Mouse (Mus musculus): ENCODE measurements at regions not wholly inside any gene's neighbourhood (a gene's known extent, or its start where the extent isn't known, plus 50 kb on each side); places are given as distances from the start of the nearest gene placed in this dataset.

DNA sequence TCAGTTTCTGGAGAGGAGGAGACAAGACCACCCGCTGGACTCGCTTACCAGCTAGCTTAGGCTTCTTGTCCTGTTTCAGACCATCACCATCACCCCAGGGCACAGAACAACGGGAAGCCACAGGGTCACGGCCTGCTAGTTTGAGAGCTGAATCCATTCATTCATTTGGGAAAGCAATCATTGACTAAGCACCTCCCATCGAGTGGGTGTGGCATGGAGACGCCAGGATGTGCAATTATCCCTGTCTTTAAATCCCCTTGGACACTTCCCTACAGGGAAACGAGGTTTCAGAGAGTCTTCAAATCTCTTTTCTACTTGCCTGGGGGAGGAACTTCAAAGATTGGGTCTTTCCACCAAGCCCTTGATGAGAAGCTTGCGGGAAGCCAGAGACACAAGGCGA lies 108.7 kb downstream of the 2410131K14Rik start:
- no peak for ATAC-seq (ENCODE audit: low TSS enrichment)

DNA sequence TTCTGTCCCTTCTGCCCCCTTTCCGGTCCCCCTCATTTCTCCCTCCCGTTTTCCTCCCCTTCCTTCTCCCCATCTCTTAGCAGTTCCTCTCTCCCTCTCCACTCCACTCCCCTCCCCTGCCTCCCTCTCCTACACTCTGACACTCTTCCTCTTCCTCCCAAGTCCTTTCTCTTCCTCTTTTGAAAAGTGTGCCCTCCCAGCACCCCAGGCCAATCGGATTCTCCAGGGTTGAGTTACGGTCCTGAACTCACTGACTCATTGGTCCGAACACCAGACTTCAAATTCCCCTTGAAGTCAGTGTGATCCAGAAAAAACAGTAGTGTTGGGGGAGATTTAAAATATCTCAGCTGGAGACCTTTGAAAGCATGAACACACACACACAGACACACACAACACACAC lies 109.1 kb downstream of the 2410131K14Rik start:
- no peak for ATAC-seq (ENCODE audit: low TSS enrichment)

DNA sequence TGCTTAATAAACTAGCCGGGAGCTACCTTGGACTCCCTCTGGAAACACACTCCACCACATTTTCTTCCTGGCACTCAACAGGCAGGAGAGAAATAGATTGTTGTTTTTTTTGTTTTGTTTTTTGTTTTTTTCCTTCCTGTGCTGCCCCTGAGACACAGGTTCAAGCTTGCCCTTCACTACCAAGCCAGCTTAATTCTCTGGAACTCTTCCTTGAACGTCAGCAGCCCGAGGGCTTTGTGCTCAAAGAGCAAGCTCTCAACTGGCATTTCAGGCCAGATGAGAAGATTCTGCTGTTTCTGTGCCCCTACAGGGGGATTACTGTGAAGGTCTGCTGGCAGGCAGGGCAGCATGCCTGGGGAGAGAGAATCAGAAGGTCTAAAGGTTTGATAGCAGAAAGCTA lies 109.8 kb downstream of the 2410131K14Rik start:
- no peak for ATAC-seq (ENCODE audit: low TSS enrichment)

DNA sequence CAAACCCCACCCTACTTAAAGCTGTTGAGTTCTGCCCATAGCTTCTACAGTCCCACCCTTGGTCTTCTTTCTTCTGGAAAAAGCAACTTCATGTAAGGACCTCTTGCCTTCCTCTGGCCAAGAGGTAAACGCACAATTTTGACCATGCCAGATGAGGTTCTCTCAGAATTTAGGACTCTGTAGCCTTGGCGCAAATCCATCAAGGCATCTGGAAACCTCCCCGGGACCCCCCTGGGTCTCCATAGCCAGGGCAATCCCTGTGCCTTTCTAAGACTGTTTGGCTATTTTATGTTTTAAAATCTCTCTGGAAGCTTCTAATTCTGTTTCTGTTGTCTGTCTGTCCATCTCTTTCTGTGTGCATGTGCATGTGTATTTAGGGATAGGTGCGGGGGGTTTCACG lies 110.3 kb downstream of the 2410131K14Rik start:
- ATAC-seq (ENCODE audit: low TSS enrichment) = no peak

DNA sequence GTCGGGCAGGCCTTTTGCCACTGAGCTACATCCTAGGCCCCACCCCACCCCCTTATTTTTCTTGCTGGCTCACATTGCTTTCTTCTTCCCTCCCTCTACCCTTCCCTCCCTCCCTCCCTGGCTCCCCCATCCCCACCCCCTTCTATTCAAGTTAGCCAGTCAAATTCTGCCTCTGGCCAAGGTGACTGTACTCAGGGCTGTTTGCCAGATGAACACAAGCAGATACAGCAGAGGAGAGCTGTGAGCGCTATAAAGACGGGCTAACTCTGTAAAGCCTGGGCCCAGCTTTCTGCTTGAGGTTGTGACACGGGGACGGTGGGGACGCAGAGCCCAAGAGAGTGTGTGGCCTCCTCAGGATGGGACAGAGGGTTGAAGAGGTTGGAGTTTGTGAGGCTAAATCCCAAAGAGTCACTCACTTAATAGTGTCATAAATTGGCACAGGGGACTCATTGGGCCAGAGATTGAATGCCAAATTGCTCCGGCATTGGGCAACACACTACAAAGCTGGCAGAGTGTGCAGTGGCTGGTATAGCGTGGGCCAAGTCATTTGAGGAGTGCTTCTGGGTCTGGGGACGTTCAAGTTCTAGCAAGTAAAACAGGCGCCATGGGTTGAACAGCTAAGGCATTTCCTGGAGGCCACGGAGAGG lies 110.8 kb downstream of the 2410131K14Rik start:
- ATAC-seq (ENCODE audit: low TSS enrichment) = no peak

DNA sequence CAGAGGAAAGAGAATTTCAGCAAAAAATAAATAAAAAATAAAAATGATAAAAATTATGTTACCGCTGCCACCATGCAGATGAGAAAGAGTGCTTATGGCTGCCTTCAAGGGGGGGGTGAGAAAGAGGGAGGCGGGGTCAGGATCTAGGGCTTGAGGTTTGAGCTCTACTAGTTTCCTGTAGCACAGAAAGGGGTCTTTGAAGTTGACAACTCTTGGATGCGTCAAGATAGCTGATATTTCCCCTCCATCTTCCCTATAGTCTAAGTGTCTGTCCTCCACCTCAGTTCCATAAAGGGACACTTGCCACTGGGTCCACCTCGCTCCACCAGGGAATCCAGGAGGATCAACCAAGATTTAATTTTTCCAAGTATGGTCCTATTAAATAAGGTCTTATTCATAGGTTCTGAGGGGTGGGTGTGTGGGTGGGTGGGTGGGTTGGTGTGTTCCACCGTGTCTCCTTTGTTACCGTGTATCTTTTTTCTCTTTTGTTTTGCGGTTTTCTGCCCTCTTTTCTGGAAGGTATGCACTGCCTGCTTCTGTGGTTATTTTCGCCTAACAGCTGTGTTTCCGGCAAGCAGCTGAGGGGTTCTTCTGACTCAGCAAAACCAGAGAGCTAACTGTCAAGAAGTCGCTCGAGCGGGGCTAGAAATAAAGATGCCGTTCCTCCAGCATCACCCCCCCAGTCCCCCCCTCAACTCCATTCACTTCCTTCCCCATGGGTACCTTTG lies 114.8 kb downstream of the 2410131K14Rik start:
- ATAC-seq (ENCODE audit: low TSS enrichment) = peak; percentile 20; the same call in 1 of the 2 replicates

DNA sequence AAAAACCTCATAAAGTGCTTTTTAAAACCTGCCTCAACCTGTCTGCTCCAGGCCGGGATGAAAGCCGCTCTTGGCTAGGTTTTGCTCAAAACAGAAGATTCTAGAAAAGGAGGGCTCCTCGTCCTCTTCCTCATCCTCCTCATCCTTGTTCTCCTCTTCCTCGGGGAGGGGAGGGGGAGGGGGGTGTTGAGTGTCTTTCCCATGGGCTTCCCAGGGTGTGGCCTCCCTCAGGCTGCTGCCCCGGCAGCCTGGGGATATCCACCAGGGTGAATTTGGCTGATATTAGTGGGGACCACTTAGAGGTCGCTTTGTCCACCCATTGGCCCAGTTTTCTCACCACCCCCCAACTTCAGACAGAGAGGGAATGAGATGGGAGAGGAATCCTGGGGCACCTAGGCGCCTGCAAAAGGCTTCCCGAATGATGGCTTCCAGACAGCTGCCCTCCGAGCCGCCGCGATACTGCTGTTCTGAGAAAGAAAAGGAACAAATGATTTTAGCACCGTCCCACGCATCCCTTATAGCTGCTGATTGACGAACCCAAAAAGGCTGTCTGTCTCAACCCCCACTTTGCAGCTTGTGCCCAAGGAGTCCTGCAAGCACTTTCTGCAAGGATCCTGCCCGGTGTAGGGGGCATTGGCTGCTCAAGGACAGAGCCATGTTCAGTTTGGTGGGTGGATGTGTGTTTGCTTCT lies 115.5 kb downstream of the 2410131K14Rik start:
- peak; percentile 47 for ATAC-seq (ENCODE audit: low TSS enrichment)

DNA sequence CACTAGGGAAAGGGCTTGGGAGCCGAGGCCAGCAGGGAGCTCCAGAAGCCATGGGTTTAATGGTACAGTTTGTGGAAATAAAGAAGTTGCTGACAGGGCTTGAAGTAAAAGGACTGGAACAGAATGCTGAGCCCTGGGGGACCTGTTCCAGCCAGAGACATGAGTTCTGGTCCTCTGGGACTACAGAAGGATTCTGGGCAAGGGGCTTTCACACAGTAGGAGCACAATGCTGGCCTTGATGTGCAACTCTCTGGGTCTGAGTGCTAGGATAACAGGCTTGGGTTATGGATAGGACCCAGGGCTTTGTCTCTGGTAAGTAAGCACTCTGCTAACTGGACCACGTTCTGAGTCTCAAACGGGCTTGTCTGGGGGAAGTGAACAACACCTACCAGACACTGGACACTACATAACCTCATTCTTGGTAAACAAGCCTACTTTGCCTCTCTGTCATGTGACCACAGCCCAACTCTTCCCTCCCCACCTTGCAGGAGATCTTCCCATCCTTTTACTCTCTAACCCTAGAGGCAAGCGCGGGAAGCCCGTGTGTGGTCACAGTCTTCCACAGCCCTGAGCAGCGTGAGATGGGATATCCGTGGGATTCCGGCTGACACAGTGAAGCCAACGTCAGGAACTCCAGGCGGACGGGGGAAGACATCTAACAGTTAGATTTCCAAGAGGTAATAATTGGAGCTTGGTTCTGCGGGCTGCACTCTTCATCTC lies 116.3 kb downstream of the 2410131K14Rik start:
- no peak for ATAC-seq (ENCODE audit: low TSS enrichment)

DNA sequence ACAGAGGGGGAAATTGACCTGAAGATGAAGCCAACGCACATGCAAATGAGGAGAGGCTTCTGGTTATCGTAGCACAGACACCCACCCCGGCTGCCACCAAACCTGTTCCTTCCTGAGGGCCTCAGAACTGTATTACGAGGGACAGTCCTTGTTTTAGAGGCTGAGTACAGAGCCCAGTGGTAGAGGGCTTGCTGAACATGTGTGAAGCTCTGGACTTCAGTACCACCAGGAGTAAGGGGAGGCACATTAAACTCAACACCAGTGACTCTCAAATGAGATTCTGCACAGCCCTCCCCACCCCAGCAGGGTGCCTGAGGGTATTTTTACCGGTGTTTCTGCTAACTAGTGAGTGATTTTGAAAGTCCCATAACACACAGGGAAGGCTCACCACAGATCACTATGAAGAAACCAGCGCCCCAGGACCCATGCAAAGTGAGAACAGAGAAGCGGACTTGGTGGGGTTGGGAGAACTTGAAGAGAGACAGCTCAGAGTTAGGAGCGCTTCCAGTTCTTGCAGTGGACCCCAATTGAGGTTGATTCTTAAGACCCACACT lies 116.9 kb downstream of the 2410131K14Rik start:
- ATAC-seq (ENCODE audit: low TSS enrichment) = no peak

DNA sequence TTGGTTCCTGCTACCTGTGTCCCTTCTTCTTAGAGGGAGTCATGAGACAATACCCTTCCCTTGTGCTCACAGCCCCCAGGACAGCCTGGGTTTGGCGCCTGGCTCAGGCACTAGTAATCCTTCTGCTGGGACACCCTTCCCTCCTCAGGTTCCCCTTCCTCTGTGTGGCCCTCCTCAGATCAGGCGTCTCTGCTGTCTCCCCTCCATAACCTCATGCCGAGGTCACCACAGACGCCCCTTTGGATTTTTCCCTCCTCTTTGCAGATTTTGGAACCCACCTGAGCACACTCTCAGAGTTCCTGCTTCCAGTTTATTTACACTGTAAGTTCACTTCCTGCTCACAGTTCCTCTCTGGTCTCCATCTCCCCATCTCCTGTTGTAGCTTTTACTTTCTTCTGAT lies 117.7 kb downstream of the 2410131K14Rik start:
- no peak for ATAC-seq (ENCODE audit: low TSS enrichment)

DNA sequence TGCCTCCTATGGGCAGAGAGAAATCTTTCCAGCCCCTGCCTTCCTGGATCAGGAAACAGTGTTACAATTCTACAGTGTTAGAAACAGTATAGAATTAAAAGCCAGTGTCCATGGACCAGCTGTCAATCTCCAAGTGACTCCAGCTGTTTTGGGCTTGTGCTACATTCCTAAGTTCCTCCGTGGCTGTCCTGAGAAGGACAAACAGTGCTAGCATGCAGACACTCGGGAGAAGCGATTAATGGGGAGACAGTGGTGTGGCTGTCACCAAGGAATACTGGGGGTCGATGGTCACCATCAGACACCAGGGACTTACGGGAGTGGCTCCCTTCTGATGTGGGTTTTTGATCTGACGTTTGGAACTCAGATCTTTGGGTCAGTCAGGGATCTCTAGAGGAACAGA lies 118.1 kb downstream of the 2410131K14Rik start:
- ATAC-seq (ENCODE audit: low TSS enrichment) = no peak

DNA sequence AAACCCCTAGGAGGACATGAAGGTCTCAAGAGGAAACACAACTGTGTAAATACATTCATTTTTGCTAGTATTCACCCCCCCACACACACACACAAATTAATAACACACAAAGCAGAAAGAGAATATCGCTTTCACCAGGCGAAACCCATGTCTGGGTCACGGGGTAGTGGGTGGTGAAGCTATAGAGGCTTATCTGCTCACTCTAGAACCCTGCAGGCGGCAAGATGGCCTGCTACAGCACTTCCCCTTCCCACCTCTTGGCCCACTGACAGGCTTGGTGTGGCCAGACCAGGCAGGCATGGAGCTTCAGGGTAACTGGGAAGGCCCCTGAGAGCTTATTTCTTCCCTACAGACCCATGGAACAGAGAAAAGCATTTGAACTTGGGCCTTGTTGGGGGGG lies 119.6 kb downstream of the 2410131K14Rik start:
- ATAC-seq (ENCODE audit: low TSS enrichment) = no peak

DNA sequence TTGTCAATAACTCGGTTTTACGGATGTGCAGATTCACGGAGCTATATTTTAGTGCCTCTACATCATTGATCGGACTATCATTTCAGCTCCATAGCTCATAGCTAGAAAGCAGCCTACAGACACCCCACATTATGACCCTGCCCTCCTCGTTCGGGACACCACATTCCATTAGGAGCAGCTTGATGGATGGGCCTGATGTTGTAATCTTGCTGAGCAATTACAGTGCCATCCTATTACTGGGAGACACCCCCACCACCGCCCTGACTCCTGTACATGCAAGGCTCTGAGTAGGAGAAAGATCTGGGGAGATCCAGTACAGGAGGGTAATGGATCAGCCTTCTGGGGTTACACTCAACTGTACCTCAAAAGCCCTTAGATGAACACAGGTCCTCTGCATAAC lies 120.2 kb downstream of the 2410131K14Rik start:
- no peak for ATAC-seq (ENCODE audit: low TSS enrichment)

DNA sequence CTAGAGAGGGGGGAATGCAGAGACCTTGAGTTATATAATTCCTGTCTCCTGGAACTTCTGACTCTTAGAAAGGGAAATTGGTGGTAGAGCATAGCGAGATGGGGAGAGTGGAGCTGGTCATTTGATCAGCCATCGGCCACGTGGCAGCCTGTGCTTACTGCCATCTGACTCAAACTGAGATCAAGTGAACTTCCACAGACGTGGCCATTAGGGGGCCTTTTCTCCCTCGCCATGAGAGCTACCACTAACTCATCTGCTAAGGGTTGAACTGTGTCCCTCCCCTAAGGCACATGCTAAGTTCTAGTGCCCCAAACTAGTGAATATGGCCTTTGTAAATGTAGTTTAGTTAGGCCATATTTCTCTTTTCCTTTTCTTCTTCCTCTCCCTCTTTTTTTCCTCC lies 120.6 kb downstream of the 2410131K14Rik start:
- no peak for ATAC-seq (ENCODE audit: low TSS enrichment)

DNA sequence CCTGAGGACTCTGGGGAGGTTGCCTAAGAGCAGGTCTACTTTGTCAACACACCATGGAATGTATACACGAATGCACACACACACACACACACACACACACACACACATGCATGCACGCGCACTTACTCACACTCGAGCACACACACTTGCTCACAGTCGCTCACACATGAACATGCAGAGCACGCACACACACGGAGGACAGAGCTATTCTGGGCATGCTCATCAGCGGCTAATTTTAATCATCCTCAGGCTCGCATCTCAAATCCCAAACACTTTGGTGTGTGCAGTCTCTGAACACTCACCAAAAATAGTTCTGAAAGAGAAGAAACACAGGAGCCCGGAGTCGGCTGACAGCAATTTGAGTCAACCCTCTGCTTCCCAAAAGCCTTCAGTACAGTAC lies 122.0 kb downstream of the 2410131K14Rik start:
- peak; percentile 71 for ATAC-seq (ENCODE audit: low TSS enrichment)

DNA sequence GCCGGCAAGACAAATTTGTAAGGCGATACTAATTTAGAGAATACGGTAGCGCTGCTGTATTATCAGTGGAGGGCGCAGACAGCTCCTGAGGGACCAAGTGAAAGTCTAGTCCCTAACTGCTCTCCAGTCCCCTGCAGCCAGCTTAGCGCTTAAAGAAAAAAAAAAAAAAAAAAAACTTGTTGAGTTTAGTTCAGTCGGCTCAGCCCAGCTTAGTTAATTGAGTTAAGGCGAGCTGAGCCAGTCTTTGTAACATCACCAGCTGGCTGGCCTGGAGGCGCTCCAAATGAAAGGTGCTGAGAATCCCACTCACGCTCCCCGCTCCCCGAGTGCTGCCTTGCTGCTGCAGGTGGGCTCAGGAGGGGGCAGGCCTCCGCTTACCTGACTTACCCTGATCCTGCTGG lies 128.6 kb downstream of the 2410131K14Rik start:
- peak; percentile 38; the same call in 1 of the 2 replicates for ATAC-seq (ENCODE audit: low TSS enrichment)

DNA sequence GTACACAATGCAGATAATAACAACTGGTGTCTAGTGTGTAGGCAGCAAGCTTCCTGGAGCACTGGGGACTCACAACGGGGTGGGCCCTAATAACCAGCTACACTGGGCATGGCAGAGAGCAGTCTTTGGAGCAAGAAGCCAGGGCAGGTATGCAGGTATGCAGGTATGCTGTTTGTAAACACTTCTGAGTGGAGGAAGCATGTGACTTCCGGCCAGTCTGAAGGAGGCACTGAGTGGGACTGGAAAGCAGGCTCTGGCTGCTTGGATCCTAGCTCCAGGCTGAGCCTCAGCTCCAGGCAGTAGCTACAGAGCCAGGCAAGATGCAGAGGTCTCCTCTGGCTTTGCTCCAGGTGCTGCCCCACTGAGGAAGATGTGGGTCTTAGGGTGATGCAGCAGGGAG lies 129.9 kb downstream of the 2410131K14Rik start:
- ATAC-seq (ENCODE audit: low TSS enrichment) = no peak

DNA sequence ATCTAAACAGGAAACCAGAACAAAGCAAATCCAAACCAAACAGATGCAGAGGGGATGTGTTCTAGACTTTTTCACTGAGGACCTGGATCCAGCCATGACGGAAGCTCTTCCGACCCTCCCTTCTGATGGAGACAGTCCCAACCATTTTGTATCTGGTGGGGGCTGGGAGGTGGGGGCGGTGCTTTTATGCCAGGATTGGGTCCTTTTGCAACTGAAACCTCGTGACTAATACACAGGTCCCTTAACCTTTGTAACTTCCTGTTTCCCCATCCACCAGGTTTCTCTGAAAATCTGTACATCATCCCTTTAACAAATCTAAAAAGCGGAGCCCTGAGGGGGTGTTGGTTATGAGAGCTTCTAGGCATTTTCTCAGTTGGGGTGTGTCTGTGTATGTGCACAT lies 130.9 kb downstream of the 2410131K14Rik start:
- no peak for ATAC-seq (ENCODE audit: low TSS enrichment)

DNA sequence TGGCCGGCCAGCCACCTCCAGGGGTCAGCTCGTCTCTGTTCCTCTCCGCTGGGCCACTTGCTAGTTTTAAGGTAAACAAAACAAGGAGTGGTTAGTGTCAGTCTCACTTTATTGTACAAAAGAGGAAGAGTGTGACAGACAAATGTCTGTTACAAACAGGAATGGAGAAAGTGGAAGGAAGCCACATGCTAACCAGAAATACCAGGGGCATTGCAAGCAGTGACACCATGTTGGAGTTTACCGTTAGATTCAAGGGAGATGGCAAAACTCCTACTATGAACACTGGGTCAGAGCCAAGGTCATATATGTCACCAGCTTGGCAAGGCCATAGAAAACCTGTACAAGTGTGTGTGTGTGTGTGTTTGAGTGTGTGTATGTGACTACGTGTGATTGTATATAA lies 131.5 kb downstream of the 2410131K14Rik start:
- ATAC-seq (ENCODE audit: low TSS enrichment) = no peak

DNA sequence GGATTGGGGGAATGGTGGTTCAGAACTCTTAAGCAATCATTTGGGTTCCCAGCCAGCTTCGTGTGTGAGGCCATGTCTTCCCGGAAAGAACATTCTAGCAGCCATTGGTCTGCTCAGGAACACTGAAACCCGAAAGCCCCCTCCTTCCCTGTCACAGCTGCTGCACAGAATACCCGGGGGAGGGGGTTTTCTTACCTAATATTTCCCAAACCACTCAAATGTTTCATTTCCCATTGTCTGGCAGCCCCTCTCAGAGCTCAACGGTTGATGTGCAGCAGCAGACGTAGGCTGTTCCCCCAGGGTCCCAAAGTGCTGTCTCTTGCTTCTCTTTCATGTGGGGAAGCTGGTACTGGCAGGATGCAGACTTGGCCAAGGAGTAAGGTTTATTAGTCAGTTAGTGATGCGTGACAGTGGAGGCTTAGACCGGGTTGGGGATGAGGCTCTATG lies 132.4 kb downstream of the 2410131K14Rik start:
- ATAC-seq (ENCODE audit: low TSS enrichment) = no peak

DNA sequence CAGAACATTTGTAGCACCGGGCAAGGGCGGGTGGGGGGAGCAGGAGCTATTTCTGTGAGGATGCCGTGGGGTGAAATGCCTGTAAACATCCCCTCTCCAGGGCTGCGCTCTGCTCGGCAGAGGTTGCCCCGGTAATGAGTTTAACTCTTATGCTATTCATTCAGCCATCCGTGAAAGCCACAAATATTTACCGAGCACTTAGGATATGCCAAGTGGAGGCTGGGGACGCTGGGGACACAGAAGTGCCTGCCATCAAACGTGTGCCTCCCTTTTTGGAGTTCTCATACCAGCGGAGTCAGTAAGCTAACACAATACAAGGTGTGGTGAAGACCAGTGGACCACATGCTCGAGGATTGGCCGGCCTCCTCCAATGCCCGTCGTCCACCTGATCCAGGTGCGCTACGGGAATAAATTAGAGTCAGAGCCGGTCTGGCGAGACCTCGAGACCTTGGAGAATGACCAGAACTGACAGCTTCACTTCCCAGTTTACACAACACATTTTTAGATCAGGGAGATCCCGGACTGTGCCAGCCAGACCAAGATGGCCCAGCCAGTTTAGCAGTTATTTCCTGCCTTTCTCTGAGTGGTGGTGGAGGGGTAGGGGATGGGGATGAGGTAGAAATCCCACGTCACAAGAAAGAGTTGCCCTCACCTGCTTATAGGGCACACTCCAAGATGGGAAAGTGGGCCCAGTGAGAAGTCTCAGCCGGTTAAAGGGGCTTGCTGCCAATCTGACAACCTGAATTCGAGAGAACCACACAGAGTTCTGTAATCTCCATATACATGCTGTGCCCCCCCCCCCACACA lies 134.4 kb downstream of the 2410131K14Rik start:
- ATAC-seq (ENCODE audit: low TSS enrichment) = no peak
